Mouse (Mus musculus): ENCODE data around the gene Ifih1.

- TF ChIP-seq POLR2A (IDR thresholded peaks at IDR 0.05; ENCODE audit: low read depth, low read length) (peak; percentile 46), CTCF (IDR thresholded peaks at IDR 0.05; ENCODE audit: borderline replicate concordance, insufficient read depth, low read length) (no peak)
Observed at GRCm38 (mm10) chr2:62664135-62664670, 18.1 kb upstream of the Ifih1 start, which contains the start of gene Gca.

All from embryonic fibroblast, embryonic 13.5 days (primary cell).